Mouse (Mus musculus) frontal cortex, postnatal 14 days (tissue): Measurements from ENCODE around the gene Dnase2b.

Experiments used
- DNase-seq, 2 experiments: peaks; one replicate each; pipeline ENCODE4 v3.0.0; 2022; ENCODE audit warnings: low spot score in 2 of 2

Gene Dnase2b

GRCm38 (mm10) chr3:146615496-146615895, at the start of gene Dnase2b:
Gene Dnase2b, minus strand, starts transcription at chr3:146615596.
- no peak for DNase-seq

GRCm38 (mm10) chr3:146661907-146662306, 46.5 kb upstream of the Dnase2b start:
- DNase-seq, result no peak

GRCm38 (mm10) chr3:146661001-146661400, 45.6 kb upstream of the Dnase2b start:
- no peak for DNase-seq

- no peak for DNase-seq
Measured at GRCm38 (mm10) chr3:146659321-146659720, 43.9 kb upstream of the Dnase2b start.

GRCm38 (mm10) chr3:146658061-146658639, 42.8 kb upstream of the Dnase2b start:
- DNase-seq, result no peak

- DNase-seq, result no peak
Measured at GRCm38 (mm10) chr3:146657433-146657832, 42.0 kb upstream of the Dnase2b start.

- no peak for DNase-seq
Measured at GRCm38 (mm10) chr3:146655111-146655577, 39.7 kb upstream of the Dnase2b start.

GRCm38 (mm10) chr3:146653692-146654091, 38.3 kb upstream of the Dnase2b start:
- DNase-seq, result no peak

GRCm38 (mm10) chr3:146652431-146652830, 37.0 kb upstream of the Dnase2b start:
- no peak for DNase-seq

GRCm38 (mm10) chr3:146651217-146651616, 35.8 kb upstream of the Dnase2b start, which contains the start of gene 4930503B20Rik:
Gene 4930503B20Rik, minus strand, starts transcription at chr3:146651317.
- no peak for DNase-seq

- DNase-seq, result no peak
Measured at GRCm38 (mm10) chr3:146650716-146651115, 35.3 kb upstream of the Dnase2b start.

- DNase-seq, result no peak
Measured at GRCm38 (mm10) chr3:146649311-146649894, 34.0 kb upstream of the Dnase2b start.

- no peak for DNase-seq
Measured at GRCm38 (mm10) chr3:146641818-146642427, 26.5 kb upstream of the Dnase2b start.

GRCm38 (mm10) chr3:146632506-146632905, 17.1 kb upstream of the Dnase2b start:
- no peak for DNase-seq

- DNase-seq, result no peak
Measured at GRCm38 (mm10) chr3:146628227-146628982, 13.0 kb upstream of the Dnase2b start.

GRCm38 (mm10) chr3:146625766-146626165, 10.4 kb upstream of the Dnase2b start:
- no peak for DNase-seq

GRCm38 (mm10) chr3:146621966-146622365, 6.6 kb upstream of the Dnase2b start:
- DNase-seq, result no peak

GRCm38 (mm10) chr3:146620555-146621249, 5.3 kb upstream of the Dnase2b start:
- DNase-seq, result peak; percentile 75 to 84

- DNase-seq, result no peak
Measured at GRCm38 (mm10) chr3:146620101-146620500, 4.7 kb upstream of the Dnase2b start.

- no peak for DNase-seq
Measured at GRCm38 (mm10) chr3:146618357-146618756, 3.0 kb upstream of the Dnase2b start.

GRCm38 (mm10) chr3:146617946-146618345, 2.5 kb upstream of the Dnase2b start:
- DNase-seq, result no peak
